Mouse (Mus musculus) intestine, embryonic 16.5 days (tissue): ENCODE results near the gene Gpx7. TPM values are rescaled to one million over a fixed set of nuclear protein-coding genes. Genes with fewer than 3 reads are reported as not detected.
"Not testable (repeated sequence)": the region's sequence is repeated elsewhere in the genome, so short reads cannot be mapped to it uniquely, and the experiment has no call there.

Experiments used
- ATAC-seq: fragments of 200-750 bp; cut with Nextera tagmentation; 2 replicates; pipeline ENCODE4 v1.8.0; 2017; ENCODE audit warnings: moderate TSS enrichment, moderate library complexity
- H3K27ac ChIP-seq: fragments of 300-500 bp; sonication (generic); 2 replicates; pipeline ENCODE4 v1.5.1; 2014; ENCODE audit warnings: mild to moderate bottlenecking, low read length
- H3K27me3 ChIP-seq: fragments of 300-500 bp; sonication (generic); replicated peaks from 2 replicates; pipeline ENCODE4 v1.6.1; 2014; ENCODE audit warnings: low read length, control low read depth, mixed read lengths; ENCODE audit not compliant: control insufficient read depth, insufficient read depth
- H3K36me3 ChIP-seq: fragments of 300-500 bp; sonication (generic); 2 replicates; pipeline ENCODE4 v1.6.1; 2014; ENCODE audit warnings: low read length, control low read depth; ENCODE audit not compliant: control insufficient read depth, insufficient read depth
- H3K4me1 ChIP-seq: fragments of 300-500 bp; sonication (generic); 2 replicates; pipeline ENCODE4 v1.6.1; 2014; ENCODE audit warnings: low read length, control low read depth, mixed read lengths; ENCODE audit not compliant: control insufficient read depth, insufficient read depth
- H3K4me2 ChIP-seq: fragments of 300-500 bp; sonication (generic); 2 replicates; pipeline ENCODE4 v1.6.1; 2014; ENCODE audit warnings: low read depth, low read length, control low read depth
- H3K4me3 ChIP-seq: fragments of 300-500 bp; sonication (generic); 2 replicates; pipeline ENCODE4 v1.5.1; 2014; ENCODE audit warnings: mild to moderate bottlenecking, low read length
- H3K9ac ChIP-seq: fragments of 300-500 bp; sonication (generic); 2 replicates; pipeline ENCODE4 v1.6.1; 2014; ENCODE audit warnings: low read depth, low read length
- H3K9me3 ChIP-seq: fragments of 300-500 bp; sonication (generic); 2 replicates; pipeline ENCODE4 v1.6.1; 2016; ENCODE audit warnings: low read length, control low read depth; ENCODE audit not compliant: control insufficient read depth
- WGBS: fragments of 180-500 bp; shearing (Covaris S2); extraction: QIAGEN DNeasy Blood & Tissue Kit; methylation state at CpG from one replicate; pipeline ENCODE4 v1.1.7; 2014; 5-methylcytosine and 5-hydroxymethylcytosine counted together
- polyA plus RNA-seq: library from polyadenylated mRNA; unstranded; fragments of >200 nt; fragmentation: Nextera tagmentation; extraction: Ambion mirVana; gene quantifications from 2 replicates; pipeline ENCODE4 v1.2.1, GENCODE M21; 2015

Gene Gpx7
- polyA plus RNA-seq, 1 experiment from 2014 or later = 34.9 TPM

GRCm38 (mm10) chr4:108362321-108363261 is 44.2 kb downstream of the Gpx7 start:
- peak overlapping the region; percentile 47 for H3K4me2 ChIP-seq
- ATAC-seq = peak; percentile 78
- no peaks in the 10 kb centered on the region for H3K9me3 ChIP-seq
- no peaks in the 10 kb centered on the region for H3K27me3 ChIP-seq
- H3K36me3 ChIP-seq = no peaks in the 10 kb centered on the region
- WGBS = 7% methylated on average over 18 of the region's 18 CpGs
- H3K9ac ChIP-seq = peak overlapping the region; percentile 49
- peak overlapping the region; percentile 91 for H3K27ac ChIP-seq
- H3K4me3 ChIP-seq = peak overlapping the region; percentile 15; the same call in 1 of the 2 replicates
- H3K4me1 ChIP-seq = peaks cover 31% of the 10 kb centered on the region

GRCm38 (mm10) chr4:108360136-108361055 is 46.4 kb downstream of the Gpx7 start:
- peak; percentile 49 for ATAC-seq
- peaks cover 33% of the 10 kb centered on the region for H3K4me1 ChIP-seq

GRCm38 (mm10) chr4:108358498-108358897 is 48.3 kb downstream of the Gpx7 start:
- Histone ChIP-seq H3K27me3 (no peaks in the 10 kb centered on the region), H3K9me3 (no peaks in the 10 kb centered on the region), H3K36me3 (no peaks in the 10 kb centered on the region), H3K27ac (no peak overlapping the region), H3K9ac (no peak overlapping the region), H3K4me2 (no peak overlapping the region), H3K4me1 (peaks cover 28% of the 10 kb centered on the region), H3K4me3 (no peak overlapping the region)
- 40% methylated on average over 4 of the region's 4 CpGs for WGBS
- ATAC-seq = no peak

More at GRCm38 (mm10) chr4:108360136-108361055, 46.4 kb downstream of the Gpx7 start:
- H3K27ac ChIP-seq = peak overlapping the region; percentile 73
- H3K27me3 ChIP-seq = no peaks in the 10 kb centered on the region
- H3K4me3 ChIP-seq = peak overlapping the region; percentile 16
- no peaks in the 10 kb centered on the region for H3K9me3 ChIP-seq
- H3K9ac ChIP-seq = peak overlapping the region; percentile 26; the same call in 1 of the 2 replicates
- peak overlapping the region; percentile 23 for H3K4me2 ChIP-seq
- WGBS = 11% methylated on average over 28 of the region's 28 CpGs
- H3K36me3 ChIP-seq = no peaks in the 10 kb centered on the region

- ATAC-seq = no peak
- no peaks in the 10 kb centered on the region for H3K9me3 ChIP-seq
- no peak overlapping the region for H3K4me3 ChIP-seq
- H3K36me3 ChIP-seq = no peaks in the 10 kb centered on the region
- H3K4me1 ChIP-seq = peaks cover 18% of the 10 kb centered on the region
- no peaks in the 10 kb centered on the region for H3K27me3 ChIP-seq
- no peak overlapping the region for H3K9ac ChIP-seq
- H3K27ac ChIP-seq = no peak overlapping the region
- no peak overlapping the region for H3K4me2 ChIP-seq
- 92% methylated on average over 8 of the region's 8 CpGs for WGBS
Observed at GRCm38 (mm10) chr4:108357458-108357857, 49.3 kb downstream of the Gpx7 start.

- H3K4me2 ChIP-seq, H3K9me3 ChIP-seq, H3K27me3 ChIP-seq, H3K27ac ChIP-seq, H3K36me3 ChIP-seq, H3K9ac ChIP-seq, H3K4me3 ChIP-seq, ATAC-seq: not testable (repeated sequence)
- peaks cover 18% of the 10 kb centered on the region for H3K4me1 ChIP-seq
Observed at GRCm38 (mm10) chr4:108353591-108353990, 53.2 kb downstream of the Gpx7 start.

- Histone ChIP-seq H3K4me3 (no peak overlapping the region), H3K36me3 (no peaks in the 10 kb centered on the region), H3K9ac (no peak overlapping the region), H3K4me2 (no peak overlapping the region), H3K27me3 (no peaks in the 10 kb centered on the region), H3K9me3 (no peaks in the 10 kb centered on the region), H3K27ac (peak overlapping the region; percentile 39; the same call in 1 of the 2 replicates), H3K4me1 (peaks cover 33% of the 10 kb centered on the region)
- ATAC-seq = peak; percentile 39; the same call in 1 of the 2 replicates
- 14% methylated on average over 8 of the region's 8 CpGs for WGBS
Observed at GRCm38 (mm10) chr4:108350819-108351218, 55.9 kb downstream of the Gpx7 start.

Other genes starting within 250 kb of the Gpx7 start
- gene Echdc2, start 241.5 kb downstream of the Gpx7 start, polyA plus RNA-seq = 34.4 and 36.0 TPM in 2 replicates
- 0.09 and 0.15 TPM in 2 replicates for gene Zyg11a, start 188.9 kb downstream of the Gpx7 start, polyA plus RNA-seq
- gene Zyg11b, start 105.9 kb downstream of the Gpx7 start, polyA plus RNA-seq = 5.7 and 5.9 TPM in 2 replicates
- 67.0 and 68.5 TPM in 2 replicates for gene Coa7, start 78.8 kb downstream of the Gpx7 start, polyA plus RNA-seq
- 0.72 and 0.99 TPM in 2 replicates for gene Shisal2a, start 23.6 kb downstream of the Gpx7 start, polyA plus RNA-seq
- 29.0 and 34.7 TPM in 2 replicates for gene Tut4, start 52.5 kb upstream of the Gpx7 start, polyA plus RNA-seq
- gene Prpf38a, start 172.4 kb upstream of the Gpx7 start, polyA plus RNA-seq = 72.3 and 78.8 TPM in 2 replicates
- gene Orc1, start 172.5 kb upstream of the Gpx7 start, polyA plus RNA-seq = 9.4 and 10.3 TPM in 2 replicates
- gene Cc2d1b, start 213.0 kb upstream of the Gpx7 start, polyA plus RNA-seq = 33.0 and 35.2 TPM in 2 replicates